Mouse (Mus musculus) CD4-positive helper T cell, adult 2 months (primary cell): ENCODE results near the gene Rfc5.
"Not testable (repeated sequence)": the region's sequence is repeated elsewhere in the genome, so short reads cannot be mapped to it uniquely, and the experiment has no call there.

ENCODE experiments used
- DNase-seq: peaks from one replicate; pipeline ENCODE4 v3.0.0-alpha.2; 2012; ENCODE audit warnings: low read depth, missing footprints, low spot score

Rfc5 gene

DNA sequence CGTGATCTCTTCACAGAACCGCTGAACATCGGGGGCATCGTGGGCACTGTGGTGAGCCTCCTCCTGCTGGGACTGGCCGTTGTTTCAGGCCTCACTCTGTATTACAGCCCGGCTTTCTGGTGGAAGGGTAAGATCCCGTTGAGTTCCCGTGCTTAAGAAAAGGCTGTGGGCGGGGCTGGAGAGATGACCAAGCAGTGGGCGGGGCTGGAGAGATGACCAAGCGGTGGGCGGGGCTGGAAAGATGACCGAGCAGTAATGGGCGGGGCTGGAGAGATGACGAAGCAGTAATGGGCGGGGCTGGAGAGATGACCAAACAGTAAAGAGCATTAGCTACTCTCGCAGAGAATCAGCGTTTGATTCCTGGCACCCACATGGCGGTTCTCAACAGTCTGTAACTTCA, 40.6 kb downstream of the Rfc5 start:
- no peak for DNase-seq

DNA sequence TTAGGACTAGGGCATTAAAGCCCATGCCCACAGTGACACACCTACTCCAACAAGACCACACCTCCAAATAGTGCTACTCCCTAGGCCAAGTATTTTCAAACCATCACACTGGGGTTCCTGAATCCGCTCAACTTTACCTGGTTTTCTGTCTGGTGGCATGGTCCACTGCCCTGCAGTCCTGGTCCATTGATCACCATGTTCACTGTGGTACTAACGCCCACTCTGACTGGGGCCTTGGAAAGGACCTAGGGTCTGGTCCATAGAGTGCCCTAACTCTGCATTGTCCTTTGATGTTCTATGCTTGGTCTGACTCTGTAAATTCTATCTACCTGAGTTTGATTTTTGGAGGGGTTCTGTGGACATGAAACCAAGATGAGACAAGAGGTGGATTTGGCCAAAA, 41.0 kb downstream of the Rfc5 start:
- DNase-seq: no peak

DNA sequence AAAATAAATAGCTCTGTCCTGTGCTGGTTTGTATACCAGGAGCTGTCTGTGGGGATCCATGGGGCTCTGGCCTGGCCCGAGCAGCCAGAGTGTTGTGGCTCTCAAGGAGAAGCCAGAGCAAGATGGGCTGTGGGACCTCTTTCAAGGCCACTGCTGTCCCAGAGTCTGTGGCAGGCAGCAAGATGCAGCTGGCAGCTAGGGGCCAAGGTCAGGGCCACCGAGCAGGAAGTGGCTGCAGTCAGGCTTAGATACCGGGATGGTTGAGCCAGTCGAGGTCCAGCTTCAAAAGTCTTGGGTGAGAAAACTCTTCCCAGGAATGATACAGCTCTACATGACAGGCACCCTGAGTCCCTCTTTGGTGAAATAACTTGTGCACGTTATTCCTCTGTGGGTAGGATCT, 41.8 kb downstream of the Rfc5 start:
- no peak for DNase-seq

DNA sequence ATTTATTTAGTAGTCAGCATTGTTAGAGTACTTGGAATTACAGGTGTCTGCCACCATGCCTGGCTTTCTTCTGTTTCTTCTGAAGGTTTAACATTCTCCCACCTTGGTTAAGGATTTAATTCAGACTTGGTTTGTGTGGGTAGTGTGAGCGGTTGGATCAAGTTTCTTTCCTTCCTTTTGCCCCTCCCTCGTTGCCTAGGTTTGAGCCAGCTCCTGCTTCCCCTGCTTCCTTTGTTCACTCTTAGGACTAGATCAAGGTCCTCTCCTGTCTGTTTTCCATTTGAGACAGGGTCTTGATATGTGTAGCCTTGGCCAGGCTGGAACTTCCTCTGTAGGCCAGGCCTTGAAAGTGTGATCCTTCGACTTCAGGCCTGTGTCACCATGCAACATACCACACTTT, 42.6 kb downstream of the Rfc5 start:
- no peak for DNase-seq

DNA sequence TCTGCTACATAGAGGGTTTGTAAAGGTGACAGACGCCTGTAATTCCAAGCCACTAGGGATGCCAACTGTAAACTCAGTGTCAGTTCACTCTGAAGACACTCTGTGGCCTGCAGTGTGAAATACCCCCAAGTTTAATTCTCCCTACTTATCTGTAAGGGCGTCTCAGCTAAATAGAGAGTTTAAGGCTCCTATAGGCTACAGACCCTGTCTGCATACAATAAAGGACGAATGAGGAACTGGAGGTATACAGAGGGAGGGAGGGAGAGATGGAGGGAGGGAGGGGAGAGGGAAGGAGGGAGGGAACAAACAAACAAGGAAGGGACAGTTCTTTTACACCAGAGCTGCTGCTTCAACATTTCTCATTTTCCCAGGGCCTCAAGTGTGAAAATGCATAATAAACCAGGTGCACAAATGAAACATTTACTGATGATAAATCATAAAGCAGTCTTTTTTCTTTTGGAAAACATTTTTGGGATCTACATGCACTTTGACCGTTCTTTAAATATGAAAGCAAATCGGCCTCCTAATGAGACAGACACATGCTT, 43.3 kb downstream of the Rfc5 start:
- no peak for DNase-seq

DNA sequence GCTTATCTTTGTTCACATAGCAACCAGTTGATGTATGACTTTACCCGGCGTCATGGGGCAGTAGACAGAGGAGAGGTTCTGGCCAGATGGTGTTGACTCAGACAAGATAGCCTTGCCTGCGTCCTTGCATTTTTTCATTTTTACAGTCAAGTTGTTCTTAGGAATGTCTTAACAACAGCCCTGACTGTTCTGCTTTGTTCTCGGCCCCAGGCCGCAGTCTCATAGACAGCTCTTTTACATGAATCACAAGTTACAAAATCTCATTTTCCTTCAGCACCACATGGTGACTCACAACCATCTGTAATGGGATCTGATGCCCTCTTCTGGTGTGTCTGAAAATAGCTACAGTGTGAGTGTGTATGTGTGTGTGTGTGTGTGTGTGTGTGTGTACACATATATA, 44.4 kb downstream of the Rfc5 start:
- not testable (repeated sequence) for DNase-seq

DNA sequence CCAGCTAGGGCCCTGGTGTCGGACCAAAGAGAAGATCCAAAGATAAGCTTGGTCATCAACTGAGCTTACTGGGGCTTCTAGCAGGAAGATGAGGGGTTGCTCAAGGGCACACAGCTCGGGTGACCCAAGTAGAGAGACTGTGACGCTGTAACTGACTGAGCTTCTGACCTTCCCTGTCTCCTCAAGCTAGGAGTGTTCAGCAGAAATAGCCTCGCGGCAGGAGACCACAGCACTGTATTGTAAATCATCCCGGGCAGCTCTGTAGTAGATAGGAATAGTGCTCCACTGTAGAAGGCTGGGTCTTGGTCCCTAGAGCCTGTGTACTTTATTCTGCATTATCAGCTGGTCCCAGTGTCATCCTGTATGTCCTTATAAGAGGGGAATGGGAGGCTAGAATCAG, 47.0 kb downstream of the Rfc5 start:
- DNase-seq: no peak

DNA sequence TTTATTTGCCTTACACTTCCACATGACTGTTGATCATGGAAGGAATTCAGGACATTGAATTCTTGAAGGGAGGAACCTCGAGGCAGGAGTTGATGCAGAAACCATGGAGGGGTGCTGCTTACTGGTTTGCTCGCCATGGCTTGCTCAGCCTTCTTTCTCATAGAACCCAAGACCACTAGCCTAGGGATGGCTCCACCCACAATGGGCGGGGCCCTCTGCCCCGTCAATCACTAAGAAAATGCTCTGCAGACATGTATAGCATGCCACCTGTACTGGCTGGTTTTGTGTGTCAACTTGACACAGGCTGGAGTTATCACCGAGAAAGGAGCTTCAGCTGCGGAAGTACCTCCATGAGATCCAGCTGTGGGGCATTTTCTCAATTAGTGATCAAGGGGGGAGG, 48.8 kb downstream of the Rfc5 start:
- DNase-seq: no peak

DNA sequence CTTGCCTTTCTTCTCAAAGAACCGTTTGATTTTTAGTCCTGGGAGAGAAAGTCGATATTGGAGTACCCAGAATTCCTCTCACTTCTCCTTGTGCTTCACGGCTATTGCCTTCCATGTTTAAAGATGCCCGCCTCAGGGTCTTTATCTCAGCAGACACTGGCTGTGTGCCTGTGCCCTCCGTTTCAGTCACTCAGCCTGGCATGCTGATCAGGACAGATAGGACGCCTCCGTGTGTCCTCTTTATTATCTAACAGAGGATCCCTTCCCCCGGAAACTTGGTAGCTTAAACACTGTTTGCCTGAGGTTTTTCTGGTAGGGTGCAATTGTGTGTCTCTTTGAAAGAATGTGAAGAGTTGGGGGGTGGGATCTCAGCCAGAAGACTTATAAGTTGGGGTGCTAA, 50.3 kb downstream of the Rfc5 start:
- DNase-seq: no peak

DNA sequence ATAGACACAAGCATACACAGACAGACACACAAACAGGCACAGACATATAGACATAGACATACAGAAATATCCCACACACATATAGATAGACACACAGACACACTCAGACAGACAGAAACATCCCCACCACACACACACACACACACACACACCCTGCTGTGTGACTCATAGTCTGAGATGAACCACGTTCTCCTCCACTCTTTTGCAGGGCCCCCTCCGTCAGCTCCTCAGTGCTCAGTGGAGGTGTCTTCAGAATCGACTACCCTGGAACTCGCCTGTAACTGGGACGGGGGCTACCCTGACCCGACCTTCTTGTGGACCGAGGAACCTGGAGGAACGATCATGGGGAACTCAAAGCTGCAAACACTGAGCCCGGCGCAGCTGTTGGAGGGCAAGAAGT, 50.8 kb downstream of the Rfc5 start:
- no peak for DNase-seq

DNA sequence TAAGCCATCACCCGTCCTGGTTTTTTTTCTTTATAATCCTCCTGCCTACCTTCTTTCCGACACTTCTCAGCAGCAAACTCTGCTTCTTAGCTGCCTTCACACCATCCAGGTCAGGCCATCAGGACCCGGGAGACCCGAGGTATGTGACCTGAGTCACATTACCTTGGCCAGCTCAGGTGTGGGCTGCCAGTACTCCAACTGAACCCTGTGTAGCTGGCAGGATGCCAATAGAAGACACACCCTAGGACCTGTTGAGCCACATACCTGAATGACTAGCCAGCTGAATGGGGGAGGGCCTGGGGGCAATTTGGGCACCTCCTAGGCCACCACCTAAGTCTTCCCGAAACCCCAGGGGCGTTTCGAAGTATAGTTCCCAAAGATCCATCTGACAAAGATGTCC, 58.4 kb downstream of the Rfc5 start:
- no peak for DNase-seq
